Mouse (Mus musculus): Measurements from ENCODE around the gene Nfatc4. TPM values are rescaled to one million over a fixed set of nuclear protein-coding genes. Genes with fewer than 3 reads are reported as not detected.
A peak's percentile ranks its signal among the peaks of the same experiment; 100 is the strongest.

Nfatc4 gene
- polyA plus RNA-seq, 1 experiment from 2014 or later, result 11.0 TPM

- no peak overlapping the region for H3K9ac ChIP-seq (ENCODE audit: low read length)
- H3K36me3 ChIP-seq (ENCODE audit: control insufficient read depth, insufficient read depth, low read length), result peaks cover 14% of the 10 kb centered on the region
- ATAC-seq (ENCODE audit: insufficient number of reproducible peaks, insufficient read depth, low FRiP score, low read depth), result no peak
- H3K4me1 ChIP-seq (ENCODE audit: control insufficient read depth in 2 of 2, insufficient read depth in 2 of 2, low read length in 2 of 2), result peaks cover 22 to 26% of the 10 kb centered on the region in 2 experiments
- H3K9me3 ChIP-seq (ENCODE audit: control insufficient read depth, low read length), result no peaks in the 10 kb centered on the region
- 0 out of 4 replicates have a peak overlapping the region, but pooled peaks of 1 of the 2 experiments have one; percentile 50 for H3K27ac ChIP-seq (replicated peaks in 1 of 2; ENCODE audit: control insufficient read depth in 1 of 2, insufficient read depth in 1 of 2, low read depth in 2 of 2, low read length in 2 of 2)
- no peak overlapping the region for H3K4me2 ChIP-seq (ENCODE audit: low read length)
- H3K27me3 ChIP-seq (ENCODE audit: control insufficient read depth, insufficient read depth, low read length), result 0 out of 2 replicates have a peak, but pooled peaks cover 6% of the 10 kb centered on the region
- 25% methylated on average over 3 of the region's 3 CpGs for WGBS
- no peak overlapping the region for H3K4me3 ChIP-seq (ENCODE audit: control insufficient read depth in 1 of 2, insufficient read depth in 1 of 2, low read depth in 1 of 2, low read length in 2 of 2)
Measured at GRCm38 (mm10) chr14:55828716-55829263, 5.8 kb downstream of the Nfatc4 start.

DNA sequence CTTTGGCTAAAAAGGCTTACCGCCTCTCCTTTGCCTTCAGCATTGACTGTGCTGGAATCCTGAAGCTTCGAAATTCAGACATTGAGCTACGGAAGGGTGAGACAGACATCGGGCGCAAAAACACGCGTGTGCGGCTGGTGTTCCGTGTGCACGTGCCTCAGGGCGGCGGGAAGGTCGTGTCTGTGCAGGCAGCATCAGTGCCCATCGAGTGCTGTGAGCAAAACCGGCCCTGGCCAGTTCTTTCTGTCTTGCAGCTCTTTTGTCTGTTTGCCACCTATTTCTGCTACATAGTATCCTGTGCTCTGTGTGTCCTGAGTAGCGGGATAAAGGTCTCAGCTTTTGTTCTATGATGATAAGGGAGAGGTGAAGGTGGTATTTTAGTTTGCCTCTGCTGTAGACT is 6.9 kb downstream of the Nfatc4 start:
- H3K27ac ChIP-seq (replicated peaks in 1 of 2; ENCODE audit: control insufficient read depth in 1 of 2, insufficient read depth in 1 of 2, low read depth in 2 of 2, low read length in 2 of 2), result no peak overlapping the region
- peaks cover 15 to 22% of the 10 kb centered on the region in 2 experiments for H3K4me1 ChIP-seq (ENCODE audit: control insufficient read depth in 2 of 2, insufficient read depth in 2 of 2, low read length in 2 of 2)
- H3K9me3 ChIP-seq (ENCODE audit: control insufficient read depth, low read length), result no peaks in the 10 kb centered on the region
- H3K4me3 ChIP-seq (ENCODE audit: control insufficient read depth in 1 of 2, insufficient read depth in 1 of 2, low read depth in 1 of 2, low read length in 2 of 2), result no peak overlapping the region
- H3K9ac ChIP-seq (ENCODE audit: low read length), result no peak overlapping the region
- 0 out of 2 replicates have a peak, but pooled peaks cover 6% of the 10 kb centered on the region for H3K27me3 ChIP-seq (ENCODE audit: control insufficient read depth, insufficient read depth, low read length)
- WGBS, result 87% methylated on average over 16 of the region's 16 CpGs
- no peak overlapping the region for H3K4me2 ChIP-seq (ENCODE audit: low read length)
- no peak for ATAC-seq (ENCODE audit: insufficient number of reproducible peaks, insufficient read depth, low FRiP score, low read depth)
- peaks cover 14% of the 10 kb centered on the region for H3K36me3 ChIP-seq (ENCODE audit: control insufficient read depth, insufficient read depth, low read length)

DNA sequence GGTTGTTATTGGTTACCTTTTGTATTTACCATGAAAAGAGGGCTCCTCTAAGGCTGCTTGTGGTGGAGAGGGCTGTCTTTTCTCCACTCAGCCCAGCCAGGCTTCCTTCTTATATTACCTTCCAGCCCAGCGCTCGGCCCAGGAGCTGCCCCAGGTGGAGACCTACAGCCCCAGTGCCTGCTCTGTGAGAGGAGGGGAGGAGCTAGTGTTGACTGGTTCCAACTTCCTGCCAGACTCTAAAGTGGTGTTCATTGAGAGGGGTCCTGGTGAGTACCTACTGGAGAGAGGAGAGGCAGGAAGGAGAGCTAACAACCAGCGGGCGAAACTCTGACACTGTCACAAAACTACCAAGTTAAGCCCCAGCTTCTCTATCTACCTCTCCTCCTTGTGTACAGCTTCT is 7.4 kb downstream of the Nfatc4 start:
- WGBS, result 77% methylated on average over 4 of the region's 4 CpGs
- Histone ChIP-seq H3K36me3 (ENCODE audit: control insufficient read depth, insufficient read depth, low read length) (peaks cover 14% of the 10 kb centered on the region), H3K27me3 (ENCODE audit: control insufficient read depth, insufficient read depth, low read length) (0 out of 2 replicates have a peak, but pooled peaks cover 6% of the 10 kb centered on the region), H3K27ac (replicated peaks in 1 of 2; ENCODE audit: control insufficient read depth in 1 of 2, insufficient read depth in 1 of 2, low read depth in 2 of 2, low read length in 2 of 2) (no peak overlapping the region), H3K4me1 (ENCODE audit: control insufficient read depth in 2 of 2, insufficient read depth in 2 of 2, low read length in 2 of 2) (peaks cover 15 to 17% of the 10 kb centered on the region in 2 experiments), H3K9me3 (ENCODE audit: control insufficient read depth, low read length) (no peaks in the 10 kb centered on the region), H3K9ac (ENCODE audit: low read length) (no peak overlapping the region), H3K4me3 (ENCODE audit: control insufficient read depth in 1 of 2, insufficient read depth in 1 of 2, low read depth in 1 of 2, low read length in 2 of 2) (no peak overlapping the region), H3K4me2 (ENCODE audit: low read length) (no peak overlapping the region)
- ATAC-seq (ENCODE audit: insufficient number of reproducible peaks, insufficient read depth, low FRiP score, low read depth), result no peak

GRCm38 (mm10) chr14:55833126-55833525 is 10.2 kb downstream of the Nfatc4 start:
- Histone ChIP-seq H3K27ac (replicated peaks in 1 of 2; ENCODE audit: control insufficient read depth in 1 of 2, insufficient read depth in 1 of 2, low read depth in 2 of 2, low read length in 2 of 2) (no peak overlapping the region), H3K9me3 (ENCODE audit: control insufficient read depth, low read length) (no peaks in the 10 kb centered on the region), H3K36me3 (ENCODE audit: control insufficient read depth, insufficient read depth, low read length) (peaks cover 14% of the 10 kb centered on the region), H3K4me1 (ENCODE audit: control insufficient read depth in 2 of 2, insufficient read depth in 2 of 2, low read length in 2 of 2) (peaks cover 4 to 8% of the 10 kb centered on the region in 2 experiments; a peak in 3 of 4 replicates), H3K27me3 (ENCODE audit: control insufficient read depth, insufficient read depth, low read length) (no peaks in the 10 kb centered on the region), H3K9ac (ENCODE audit: low read length) (no peak overlapping the region), H3K4me2 (ENCODE audit: low read length) (no peak overlapping the region), H3K4me3 (ENCODE audit: control insufficient read depth in 1 of 2, insufficient read depth in 1 of 2, low read depth in 1 of 2, low read length in 2 of 2) (no peak overlapping the region)
- 76% methylated on average over 4 of the region's 4 CpGs for WGBS
- no peak for ATAC-seq (ENCODE audit: insufficient number of reproducible peaks, insufficient read depth, low FRiP score, low read depth)

DNA sequence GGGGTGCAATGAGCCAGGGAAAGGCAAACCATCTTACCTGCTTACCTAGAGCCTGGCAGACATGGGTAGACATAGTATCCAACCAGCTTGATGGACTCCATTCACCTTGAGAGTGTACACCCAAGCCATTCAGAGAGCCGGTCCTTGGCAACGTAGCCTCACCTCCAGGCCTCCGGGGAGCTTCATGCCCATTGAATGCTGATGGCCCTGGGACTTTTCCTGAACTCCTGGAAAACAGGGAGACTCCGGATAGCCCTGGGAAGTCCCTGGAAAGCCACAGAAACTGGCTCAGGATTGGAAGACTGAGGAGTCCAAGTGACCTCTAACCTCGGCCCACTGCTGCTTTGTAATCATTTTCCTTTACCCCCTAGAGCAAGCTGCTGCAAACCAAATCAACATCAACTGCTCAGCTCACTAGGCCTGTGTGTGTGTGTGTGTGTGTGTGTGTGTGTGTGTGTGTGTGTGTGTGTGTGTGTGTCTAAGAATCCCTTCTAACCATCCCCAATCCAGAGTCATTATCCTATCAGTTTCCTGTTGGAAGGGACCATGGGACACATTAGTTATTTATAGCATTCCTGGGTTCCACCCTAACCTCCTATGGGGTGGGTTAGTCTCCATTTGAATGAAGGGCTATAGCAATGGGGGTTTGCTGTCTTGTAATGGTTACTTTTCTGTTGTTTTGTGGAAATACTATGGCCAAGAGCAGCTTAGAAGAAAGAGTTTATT is 12.0 kb downstream of the Nfatc4 start:
- Histone ChIP-seq H3K9ac (ENCODE audit: low read length) (no peak overlapping the region), H3K9me3 (ENCODE audit: control insufficient read depth, low read length) (no peaks in the 10 kb centered on the region), H3K27me3 (ENCODE audit: control insufficient read depth, insufficient read depth, low read length) (no peaks in the 10 kb centered on the region), H3K36me3 (ENCODE audit: control insufficient read depth, insufficient read depth, low read length) (peaks cover 11% of the 10 kb centered on the region; the same call in 1 of the 2 replicates), H3K4me3 (ENCODE audit: control insufficient read depth in 1 of 2, insufficient read depth in 1 of 2, low read depth in 1 of 2, low read length in 2 of 2) (no peak overlapping the region), H3K4me1 (ENCODE audit: control insufficient read depth in 2 of 2, insufficient read depth in 2 of 2, low read length in 2 of 2) (peaks cover 0 to 4% of the 10 kb centered on the region in 2 experiments; a peak in 2 of 4 replicates), H3K4me2 (ENCODE audit: low read length) (no peak overlapping the region), H3K27ac (replicated peaks in 1 of 2; ENCODE audit: control insufficient read depth in 1 of 2, insufficient read depth in 1 of 2, low read depth in 2 of 2, low read length in 2 of 2) (no peak overlapping the region)
- ATAC-seq (ENCODE audit: insufficient number of reproducible peaks, insufficient read depth, low FRiP score, low read depth), result no peak
- WGBS, result 76% methylated on average over 5 of the region's 5 CpGs

- peaks cover 0 to 4% of the 10 kb centered on the region in 2 experiments; a peak in 2 of 4 replicates for H3K4me1 ChIP-seq (ENCODE audit: control insufficient read depth in 2 of 2, insufficient read depth in 2 of 2, low read length in 2 of 2)
- H3K4me3 ChIP-seq (ENCODE audit: control insufficient read depth in 1 of 2, insufficient read depth in 1 of 2, low read depth in 1 of 2, low read length in 2 of 2), result no peak overlapping the region
- no peak overlapping the region for H3K9ac ChIP-seq (ENCODE audit: low read length)
- H3K27me3 ChIP-seq (ENCODE audit: control insufficient read depth, insufficient read depth, low read length), result no peaks in the 10 kb centered on the region
- H3K27ac ChIP-seq (replicated peaks in 1 of 2; ENCODE audit: control insufficient read depth in 1 of 2, insufficient read depth in 1 of 2, low read depth in 2 of 2, low read length in 2 of 2), result no peak overlapping the region
- ATAC-seq (ENCODE audit: insufficient number of reproducible peaks, insufficient read depth, low FRiP score, low read depth), result no peak
- 87% methylated on average over 5 of the region's 5 CpGs for WGBS
- H3K9me3 ChIP-seq (ENCODE audit: control insufficient read depth, low read length), result no peaks in the 10 kb centered on the region
- H3K4me2 ChIP-seq (ENCODE audit: low read length), result no peak overlapping the region
- no peaks in the 10 kb centered on the region for H3K36me3 ChIP-seq (ENCODE audit: control insufficient read depth, insufficient read depth, low read length)
Measured at GRCm38 (mm10) chr14:55838312-55838711, 15.4 kb downstream of the Nfatc4 start.

DNA sequence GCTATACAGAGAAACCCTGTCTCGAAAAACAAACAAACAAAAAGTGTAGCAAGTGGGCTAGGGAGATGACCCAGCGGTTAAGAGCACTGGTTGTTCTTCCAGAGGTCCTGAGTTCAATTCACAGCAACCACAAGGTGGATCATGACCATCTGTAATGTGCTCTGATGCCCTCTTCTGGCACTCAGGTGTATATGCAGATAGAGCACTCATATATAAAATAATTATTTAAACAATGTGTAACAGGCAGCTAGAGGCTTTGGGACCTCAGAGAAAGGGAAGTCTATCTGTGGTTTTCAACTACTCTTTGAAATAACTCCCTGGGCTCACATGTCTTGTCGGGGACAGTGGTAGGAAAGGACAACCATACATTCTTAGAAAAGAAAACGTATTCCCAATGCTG is 15.8 kb downstream of the Nfatc4 start:
- peaks cover 0 to 4% of the 10 kb centered on the region in 2 experiments; a peak in 2 of 4 replicates for H3K4me1 ChIP-seq (ENCODE audit: control insufficient read depth in 2 of 2, insufficient read depth in 2 of 2, low read length in 2 of 2)
- H3K36me3 ChIP-seq (ENCODE audit: control insufficient read depth, insufficient read depth, low read length), result no peaks in the 10 kb centered on the region
- H3K4me2 ChIP-seq (ENCODE audit: low read length), result no peak overlapping the region
- 87% methylated on average over 4 of the region's 4 CpGs for WGBS
- H3K9ac ChIP-seq (ENCODE audit: low read length), result no peak overlapping the region
- no peaks in the 10 kb centered on the region for H3K27me3 ChIP-seq (ENCODE audit: control insufficient read depth, insufficient read depth, low read length)
- H3K27ac ChIP-seq (replicated peaks in 1 of 2; ENCODE audit: control insufficient read depth in 1 of 2, insufficient read depth in 1 of 2, low read depth in 2 of 2, low read length in 2 of 2), result no peak overlapping the region
- no peak overlapping the region for H3K4me3 ChIP-seq (ENCODE audit: control insufficient read depth in 1 of 2, insufficient read depth in 1 of 2, low read depth in 1 of 2, low read length in 2 of 2)
- H3K9me3 ChIP-seq (ENCODE audit: control insufficient read depth, low read length), result no peaks in the 10 kb centered on the region
- no peak for ATAC-seq (ENCODE audit: insufficient number of reproducible peaks, insufficient read depth, low FRiP score, low read depth)

Measured in heart, embryonic 14.5 days (tissue).